In the genomic region with DNA sequence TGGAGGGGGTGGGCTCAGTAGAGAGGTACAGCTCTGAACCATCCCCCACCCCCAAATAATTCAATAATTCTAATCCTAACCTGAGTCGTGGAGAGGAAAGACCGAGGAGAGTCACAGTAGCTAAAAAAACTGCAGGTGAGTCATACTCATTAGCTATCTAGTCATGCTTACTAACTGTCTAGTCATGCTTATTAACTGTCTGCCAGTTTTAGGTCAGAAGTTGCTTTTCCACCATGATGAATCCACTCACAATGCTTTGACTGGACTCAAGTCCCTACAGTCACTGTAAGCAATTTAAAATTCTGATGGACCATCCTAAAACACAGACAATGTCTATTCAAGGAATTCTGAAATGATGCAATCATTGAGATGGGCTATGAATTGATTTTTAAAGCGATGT, we compare ENCODE assay signal across 27 mouse cellular contexts.
"Had no signal": no experiment of that assay in that cellular context is flagged by ENCODE, and none has a peak within 500 bp of the region (broad histone marks: within the 10 kb centered on the region; RNA-seq: fewer than 3 reads in every experiment).

No protein-coding gene starts in this region.

- H3K9ac ChIP-seq: heart, embryonic 13.5 days; heart, embryonic 15.5 days; hindbrain, embryonic 13.5 days; hindbrain, embryonic 15.5 days; kidney, embryonic 15.5 days; limb, embryonic 12.5 days; liver, embryonic 13.5 days had no signal

- ATAC-seq: hindbrain, postnatal 0 days; intestine, embryonic 16.5 days had no signal

- H3K4me1 ChIP-seq: liver, embryonic 13.5 days had no signal

- DNase-seq: gastrocnemius, postnatal 14 days; gastrocnemius, postnatal 36 days; heart, adult 11 months; heart, adult 2 months; heart, postnatal 14 days; heart, postnatal 36 days; kidney, adult 11 months; kidney, adult 2 months; kidney, adult 9 months; kidney, postnatal 14 days; kidney, postnatal 36 days; liver; liver, embryonic 13.5 days had no signal

- H3K36me3 ChIP-seq: heart, embryonic 13.5 days; heart, embryonic 15.5 days; hindbrain, embryonic 13.5 days; hindbrain, embryonic 15.5 days; kidney, embryonic 15.5 days; limb, embryonic 10.5 days; limb, embryonic 12.5 days; liver, embryonic 13.5 days had no signal

- H3K27me3 ChIP-seq: heart, embryonic 13.5 days; heart, embryonic 15.5 days; hindbrain, embryonic 13.5 days; hindbrain, embryonic 15.5 days; kidney, embryonic 15.5 days; limb, embryonic 12.5 days; liver, embryonic 13.5 days had no signal

- H3K4me3 ChIP-seq: heart, adult 2 months; heart, embryonic 13.5 days; heart, embryonic 15.5 days; hindbrain, embryonic 13.5 days; hindbrain, embryonic 15.5 days; kidney, embryonic 15.5 days; layer of hippocampus, adult 2 months; left cerebral cortex, adult 2 months; limb, embryonic 10.5 days; limb, embryonic 12.5 days; liver, embryonic 13.5 days had no signal

- H3K4me2 ChIP-seq: heart, embryonic 11.5 days; heart, embryonic 13.5 days; heart, embryonic 15.5 days; hindbrain, embryonic 13.5 days; hindbrain, embryonic 15.5 days; kidney, embryonic 15.5 days; limb, embryonic 12.5 days; liver, embryonic 11.5 days; liver, embryonic 13.5 days had no signal

- H3K27ac ChIP-seq: heart, adult 2 months; heart, embryonic 13.5 days; heart, embryonic 15.5 days; hindbrain, embryonic 13.5 days; hindbrain, embryonic 15.5 days; hindbrain, postnatal 0 days; kidney, embryonic 15.5 days; kidney, postnatal 0 days; layer of hippocampus, adult 2 months; left cerebral cortex, adult 2 months; limb, embryonic 10.5 days; limb, embryonic 12.5 days; liver, embryonic 13.5 days had no signal

- H3K9me3 ChIP-seq: heart, embryonic 13.5 days; heart, embryonic 15.5 days; hindbrain, embryonic 13.5 days; hindbrain, embryonic 15.5 days; kidney, embryonic 15.5 days; limb, embryonic 10.5 days; limb, embryonic 12.5 days; liver, embryonic 13.5 days had no signal
